Mouse (Mus musculus): ENCODE results near the gene Sec61g.

GRCm38 (mm10) chr11:16532877-16533276 is 24.6 kb upstream of the Sec61g start:
- TF ChIP-seq GATA1 (IDR thresholded peaks at IDR 0.05; ENCODE audit: borderline replicate concordance, low read length) (no peak), FLI1 (IDR thresholded peaks at IDR 0.05; ENCODE audit: low read length) (no peak)

Measured in megakaryocyte, embryonic 14.5 days (primary cell).